Mouse (Mus musculus) ES-Bruce4 (cell line): ENCODE measurements around the gene Nfam1.

ENCODE experiments used
- CTCF ChIP-seq: IDR thresholded peaks from one replicate; pipeline ENCODE4 v1.8.1; 2011; ENCODE audit warnings: low read depth, low read length
- POLR2A ChIP-seq: IDR thresholded peaks from one replicate; pipeline ENCODE4 v1.8.1; 2011; ENCODE audit warnings: low read length; ENCODE audit not compliant: insufficient read depth

GRCm38 (mm10) chr15:82984574-82984973 lies 48.5 kb downstream of the Nfam1 start:
- TF ChIP-seq CTCF (no peak), POLR2A (no peak)
